Mouse (Mus musculus) 3T3-L1 (cell line): ENCODE results near the gene Rab13.

Experiments
- DNase-seq: peaks from one replicate; pipeline ENCODE4 v3.0.0-alpha.2; 2015; ENCODE audit warnings: low read depth, low spot score

Gene Rab13

DNA sequence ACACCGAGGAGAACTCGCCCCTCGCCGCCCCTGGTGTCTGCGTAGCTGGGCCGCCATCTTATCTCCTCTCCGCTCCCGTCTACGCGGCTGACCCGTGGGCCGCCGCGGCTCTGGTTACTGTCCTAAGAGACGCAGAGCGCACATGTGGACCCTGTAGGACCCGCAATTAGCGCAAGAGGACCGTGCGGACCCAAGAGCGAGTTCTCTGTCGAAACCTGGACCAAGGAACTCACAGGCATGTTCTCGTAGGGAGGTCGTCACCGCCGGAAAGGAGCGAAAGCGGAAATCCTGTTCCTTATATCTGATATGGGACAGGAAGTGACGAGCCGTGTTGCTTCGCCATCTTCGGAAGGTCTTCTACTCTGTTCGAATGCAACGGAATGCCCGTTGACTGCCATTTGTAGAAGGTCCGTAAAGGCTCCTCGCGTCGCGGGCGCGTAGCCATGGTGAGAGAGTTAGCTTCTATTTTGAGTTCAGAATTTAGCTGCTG is at the start of gene Rab13, which contains the start of gene Rps27:
Gene Rab13, plus strand, starts transcription at position 319 of the 490 bp plus-strand sequence.
Gene Rps27, minus strand, starts transcription at position 275 of the 490 bp plus-strand sequence.
- DNase-seq: peak; percentile 98

- DNase-seq: no peak
Observed at GRCm38 (mm10) chr3:90179566-90179965, 33.9 kb upstream of the Rab13 start.

DNA sequence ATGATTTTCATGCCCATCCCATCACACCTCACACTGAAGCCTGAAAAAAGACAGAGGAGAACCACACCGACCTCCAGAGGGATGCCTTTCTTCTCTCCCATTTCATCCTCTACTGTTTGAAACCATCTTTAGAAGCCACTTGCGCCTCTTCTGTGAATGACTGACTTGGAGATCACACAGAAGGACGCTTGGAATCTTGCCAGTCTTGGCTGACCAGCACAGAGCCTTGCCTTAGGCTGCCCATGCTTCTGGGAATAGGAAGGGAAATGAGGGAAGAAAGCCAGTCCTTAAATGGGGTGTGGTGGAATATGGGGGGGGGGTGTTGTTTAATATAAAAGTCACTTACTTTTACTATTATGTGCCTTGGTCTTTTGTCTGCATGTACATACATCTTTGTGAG is 29.9 kb upstream of the Rab13 start:
- DNase-seq: no peak

DNA sequence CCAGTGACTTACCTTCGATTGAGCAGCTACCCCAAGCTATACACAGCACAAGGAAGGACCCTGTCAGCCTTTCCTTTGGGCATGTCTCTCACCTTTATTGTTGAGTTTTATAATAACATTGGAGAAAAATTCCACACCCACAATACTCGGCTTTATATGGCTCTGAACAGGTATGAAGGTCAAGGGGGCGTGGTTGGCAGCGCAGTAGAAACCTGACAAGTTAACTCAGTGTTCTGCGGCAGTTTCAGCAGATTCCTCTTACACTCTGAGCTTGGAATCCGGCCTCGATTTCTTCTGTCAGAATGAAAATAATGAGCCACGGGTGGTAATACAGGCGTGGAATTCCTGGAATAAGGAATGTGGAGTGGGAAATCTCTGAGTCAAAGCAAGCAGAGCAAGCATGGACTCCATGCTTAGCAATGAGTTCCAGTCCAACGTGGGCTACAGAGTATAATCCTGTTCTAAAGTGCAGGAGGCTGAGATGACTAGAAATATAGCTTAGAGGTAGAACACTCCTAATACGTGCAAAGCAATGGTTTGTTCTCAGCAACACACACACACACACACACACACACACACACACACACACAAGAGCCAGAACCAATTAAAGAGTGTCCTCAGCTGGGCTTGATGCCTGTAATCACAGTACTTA is 22.5 kb upstream of the Rab13 start:
- DNase-seq: no peak

DNA sequence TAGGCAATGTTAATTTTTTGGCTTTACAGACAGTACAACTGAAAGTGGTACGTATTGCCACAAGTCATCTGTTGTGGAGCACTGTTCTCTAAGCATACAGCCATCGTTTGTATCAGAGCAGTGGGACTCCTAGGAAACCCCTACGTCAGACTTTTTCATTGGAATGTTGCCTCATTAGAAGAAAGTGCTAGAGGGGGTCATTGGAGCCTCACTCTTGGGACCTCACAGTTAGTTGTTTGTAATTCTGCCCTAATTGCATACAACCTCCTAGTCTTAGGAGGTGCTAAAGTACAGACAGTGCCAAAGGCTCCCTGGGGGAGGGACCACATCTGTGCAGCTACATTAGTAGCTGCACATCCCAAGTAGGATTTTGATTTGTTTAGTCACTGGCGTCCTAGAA is 18.7 kb upstream of the Rab13 start:
- no peak for DNase-seq

DNA sequence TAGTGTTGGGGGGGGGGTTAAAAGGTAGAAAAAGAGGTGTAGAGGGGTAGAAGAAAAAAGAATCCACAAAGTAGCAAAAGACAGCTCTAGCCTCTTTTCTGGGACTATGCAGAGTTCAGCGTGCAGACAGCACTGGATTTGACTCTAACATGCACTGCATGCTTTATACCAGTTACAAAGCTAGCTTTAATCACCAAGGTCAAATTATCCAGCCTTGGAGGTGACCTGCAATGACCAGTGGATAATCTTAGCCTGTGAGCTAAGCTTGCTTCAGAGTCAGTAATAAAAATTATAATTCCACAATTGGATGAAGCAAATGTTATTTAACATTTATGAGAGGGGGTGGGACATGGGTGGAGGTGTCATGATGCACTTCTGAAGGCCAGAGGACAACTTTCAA is 17.9 kb upstream of the Rab13 start:
- no peak for DNase-seq

DNA sequence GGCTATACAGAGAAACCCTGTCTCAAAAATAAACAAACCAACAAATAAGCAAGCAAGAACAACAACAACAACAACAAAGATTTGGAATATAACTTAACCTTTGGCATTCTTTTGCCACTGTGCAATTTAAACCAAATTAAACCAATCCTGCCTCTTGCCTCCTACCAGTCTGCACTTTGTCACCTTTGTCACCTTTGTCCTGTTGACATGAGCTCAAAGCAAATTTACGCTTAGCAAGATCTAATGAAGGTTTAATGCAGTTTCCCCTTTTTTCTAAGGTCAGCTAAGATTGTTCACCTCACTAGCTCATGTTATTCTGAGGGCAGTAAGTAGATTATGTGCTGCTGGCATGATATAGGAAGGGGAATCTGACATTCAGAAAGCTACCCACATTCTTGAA is 15.9 kb upstream of the Rab13 start:
- DNase-seq: no peak

GRCm38 (mm10) chr3:90202884-90203283 is 10.6 kb upstream of the Rab13 start:
- no peak for DNase-seq

- no peak for DNase-seq
Observed at GRCm38 (mm10) chr3:90203619-90204018, 9.9 kb upstream of the Rab13 start.

DNA sequence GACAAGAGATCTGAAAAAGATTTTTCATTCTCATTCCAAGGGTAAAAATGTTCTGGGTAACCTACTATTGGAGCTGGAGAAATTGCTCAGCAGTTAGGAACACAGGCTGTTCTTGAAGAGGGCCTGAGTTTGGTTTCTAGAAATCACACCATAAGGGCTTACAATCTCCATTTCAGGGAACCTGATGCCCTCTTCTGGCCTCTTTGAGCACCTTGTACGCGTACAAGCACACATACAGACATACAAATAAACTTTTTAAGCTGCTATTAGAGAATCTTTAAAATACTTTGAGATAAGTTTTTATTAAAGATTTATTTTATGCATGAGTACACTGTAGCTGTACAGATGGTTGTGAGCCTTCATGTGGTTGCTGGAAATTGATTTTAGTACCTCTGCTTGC is 8.9 kb upstream of the Rab13 start:
- no peak for DNase-seq

DNA sequence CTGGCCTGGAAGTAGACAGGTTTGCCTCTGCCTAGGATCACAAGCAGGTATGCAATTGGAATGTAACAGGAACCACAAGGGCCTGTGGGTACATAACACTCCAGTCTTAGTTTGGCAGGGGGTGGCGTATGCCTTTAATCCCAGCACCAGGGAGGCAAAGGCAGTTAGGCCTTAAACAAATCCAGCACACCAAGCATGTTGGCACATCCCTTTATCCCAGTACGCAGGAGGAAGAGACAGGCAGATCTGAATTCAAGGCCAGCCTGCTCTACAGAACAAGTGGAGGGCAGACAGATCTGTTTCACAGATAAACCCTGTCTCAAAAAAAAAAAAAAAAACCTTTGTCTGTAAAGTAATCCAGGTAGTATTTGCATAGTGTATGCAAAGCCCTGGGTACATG is 4.8 kb upstream of the Rab13 start:
- no peak for DNase-seq

DNA sequence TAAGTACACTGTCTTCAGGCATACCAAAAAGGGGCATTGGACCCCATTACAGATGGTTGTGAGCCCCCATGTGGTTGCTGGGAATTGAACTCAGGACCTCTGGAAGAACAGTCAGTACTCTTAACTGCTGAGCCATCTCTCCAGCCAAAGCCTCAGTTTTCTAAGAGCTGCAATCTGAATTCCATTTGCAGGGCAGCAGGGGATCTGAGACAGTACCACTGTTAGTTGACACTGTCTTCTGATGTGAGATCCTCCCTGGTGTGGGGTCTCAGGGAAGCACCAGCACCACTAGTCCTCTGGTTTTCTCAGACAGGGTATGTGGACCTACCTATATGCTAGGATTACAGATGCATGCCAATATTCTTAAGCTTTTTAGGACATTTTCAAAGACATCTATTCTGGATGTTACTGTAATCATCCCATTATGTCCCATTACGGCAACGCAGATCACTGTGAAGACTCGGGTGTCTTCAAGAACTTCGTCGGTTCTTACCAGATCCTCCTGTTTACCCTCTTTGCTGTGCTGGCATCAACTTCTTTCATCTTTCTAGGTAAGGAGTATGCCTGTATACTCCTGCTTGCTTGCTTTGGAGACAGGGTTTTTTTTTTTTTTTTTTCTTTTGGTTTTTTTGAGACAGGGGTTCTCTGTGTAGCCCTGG is 3.5 kb upstream of the Rab13 start:
- no peak for DNase-seq

GRCm38 (mm10) chr3:90211475-90212398 is 1.8 kb upstream of the Rab13 start:
- no peak for DNase-seq

DNA sequence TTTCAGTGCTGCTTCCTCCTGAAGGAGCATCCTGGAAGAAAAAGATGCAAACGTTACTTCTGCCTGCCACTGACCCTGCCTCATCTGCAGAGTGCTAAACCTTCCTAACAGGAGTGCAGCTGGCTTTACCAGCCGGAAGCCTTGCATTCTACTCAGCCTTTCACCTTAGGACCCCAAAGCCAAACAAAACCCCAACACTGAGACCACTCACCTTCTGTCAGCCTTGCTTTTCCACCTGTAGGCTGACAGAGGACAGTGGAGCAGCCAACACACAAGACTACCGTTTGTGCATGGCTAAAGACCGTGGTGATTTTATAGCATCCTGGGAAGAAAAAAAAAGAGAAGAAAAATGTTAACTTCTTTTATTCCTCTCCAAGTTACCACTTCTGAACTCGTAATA is 772 bp upstream of the Rab13 start:
- no peak for DNase-seq

DNA sequence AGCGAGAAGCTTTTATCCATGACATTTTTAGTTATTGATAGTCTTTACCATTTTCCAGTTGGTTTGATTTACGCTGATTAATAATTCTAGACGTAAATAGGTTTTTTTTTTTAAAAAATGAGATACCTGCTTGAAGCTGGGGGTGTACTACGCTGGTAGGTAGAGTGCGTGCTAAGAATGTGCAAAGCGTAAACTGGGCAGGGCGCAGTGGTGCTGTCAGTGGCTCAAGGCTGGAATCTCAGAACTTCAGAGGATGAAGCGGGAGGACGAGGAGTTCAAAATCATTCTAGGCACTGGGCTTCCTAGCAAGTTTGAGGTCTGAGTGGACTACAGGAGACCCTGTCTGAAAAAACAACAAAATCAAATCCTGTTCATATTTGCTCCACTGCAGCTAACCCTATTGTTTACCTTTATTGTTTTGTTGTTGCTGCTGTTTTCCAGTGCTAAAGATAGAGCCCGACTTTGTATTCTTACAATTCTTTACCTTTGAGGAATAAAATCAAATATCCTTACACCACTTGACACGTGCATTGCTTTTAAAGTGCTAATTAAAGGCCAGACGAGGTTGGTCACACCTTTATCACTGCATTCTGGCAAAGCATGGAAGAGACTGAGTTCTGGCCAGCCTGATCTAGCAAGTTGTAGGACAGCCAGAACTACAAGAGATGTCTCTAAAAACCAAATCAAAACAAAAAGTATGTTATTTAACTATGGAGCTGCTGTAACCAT is 625 bp downstream of the Rab13 start:
- no peak for DNase-seq

DNA sequence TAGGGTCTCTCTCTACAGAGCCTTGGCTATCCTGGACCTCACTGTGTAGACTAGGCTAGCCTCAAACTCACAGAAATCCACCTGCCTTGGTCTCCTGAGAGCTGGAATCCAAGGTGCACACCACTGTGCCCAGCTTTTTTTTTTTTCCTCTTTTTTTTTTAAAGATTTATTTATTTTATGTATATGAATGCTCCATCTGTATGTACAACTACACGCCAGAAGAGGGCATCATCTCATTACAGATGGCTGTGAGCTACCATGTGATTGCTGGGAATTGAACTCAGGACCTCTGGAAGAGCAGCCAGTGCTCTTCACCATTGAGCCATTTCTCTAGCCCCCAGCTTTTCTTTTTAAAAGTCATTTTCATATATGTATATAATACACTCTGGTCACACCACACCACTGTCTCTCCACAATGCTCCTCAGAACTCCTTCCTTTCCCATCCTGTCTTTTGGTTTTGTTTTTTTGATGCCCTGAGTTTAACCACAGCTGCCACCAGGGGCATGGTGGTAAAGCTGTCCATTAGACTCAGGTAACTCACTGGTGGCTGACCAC is 2.4 kb downstream of the Rab13 start:
- DNase-seq: peak; percentile 62

GRCm38 (mm10) chr3:90220088-90220487 is 6.6 kb downstream of the Rab13 start:
- DNase-seq: peak; percentile 83

GRCm38 (mm10) chr3:90220531-90220951 is 7.0 kb downstream of the Rab13 start:
- peak; percentile 87 for DNase-seq

DNA sequence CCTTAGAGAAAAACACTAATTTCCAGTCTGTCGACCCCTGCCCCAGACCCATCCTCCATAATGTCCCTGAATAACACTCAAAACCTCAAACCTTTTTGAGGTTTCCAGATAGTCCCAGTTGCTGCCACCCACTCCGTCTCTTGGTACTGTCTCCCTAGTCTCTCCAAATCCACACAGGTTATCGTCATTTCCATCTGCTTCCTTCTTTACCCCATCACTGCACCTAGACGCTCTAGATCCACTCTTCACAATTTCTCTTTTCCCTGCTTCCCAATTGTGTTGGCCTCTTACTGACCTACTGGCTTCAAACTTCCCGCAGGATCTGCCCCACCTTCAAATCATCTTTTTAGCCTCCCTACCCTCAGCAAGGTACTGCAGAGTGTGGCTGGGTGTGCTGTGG is 7.6 kb downstream of the Rab13 start:
- no peak for DNase-seq

GRCm38 (mm10) chr3:90222455-90222854 is 9.0 kb downstream of the Rab13 start:
- DNase-seq: no peak

- DNase-seq: no peak
Observed at GRCm38 (mm10) chr3:90222941-90223340, 9.4 kb downstream of the Rab13 start.
